Mouse (Mus musculus) olfactory bulb, adult 2 months (tissue): ENCODE measurements around the gene Fign.

Experiments
- CTCF ChIP-seq: fragments of 200-500 bp; IDR thresholded peaks from 2 replicates; pipeline ENCODE4 v1.5.1; 2012; ENCODE audit warnings: low read depth, mild to moderate bottlenecking, low read length, moderate library complexity; ENCODE audit not compliant: insufficient read depth
- POLR2A ChIP-seq: fragments of 200-500 bp; IDR thresholded peaks from 2 replicates; pipeline ENCODE4 v1.6.1; 2012; ENCODE audit warnings: mild to moderate bottlenecking, low read depth, low read length, moderate library complexity; ENCODE audit not compliant: insufficient read depth

- no peak for TF ChIP-seq CTCF
- TF ChIP-seq POLR2A: no peak
Measured at GRCm38 (mm10) chr2:63969633-63970032, 128.2 kb downstream of the Fign start.
